Mouse (Mus musculus) MEL (cell line): ENCODE measurements around the gene Actr1a. TPM values are rescaled to one million over a fixed set of nuclear protein-coding genes. Genes with fewer than 3 reads are reported as not detected.
A peak's percentile ranks its signal among the peaks of the same experiment; 100 is the strongest.

Experiments used
- DNase-seq: peaks from one replicate; pipeline ENCODE4 v3.0.0; 2011; ENCODE audit warnings: low read depth, low spot score
- H3K27ac ChIP-seq: 2 replicates; pipeline ENCODE4 v1.5.1; 2012; ENCODE audit warnings: low read depth, mild to moderate bottlenecking, control low read depth, low read length, moderate library complexity; ENCODE audit not compliant: control insufficient read depth
- H3K27me3 ChIP-seq, 2 experiments: fragments of 150-350 bp in 1 of 2; sonication (generic) in 1 of 2; 2 replicates each; pipeline ENCODE4 v1.6.1; 2012; ENCODE audit warnings: low read length in 2 of 2, mild to moderate bottlenecking in 2 of 2, improper control_type of control experiment in 1 of 2, moderate library complexity in 1 of 2; ENCODE audit not compliant: insufficient read depth in 2 of 2, control insufficient read depth in 1 of 2
- H3K36me3 ChIP-seq, 2 experiments: 2 replicates each; pipeline ENCODE4 v1.6.1; 2012 to 2014; ENCODE audit warnings: low read length in 2 of 2, improper control_type of control experiment in 1 of 2, inconsistent platforms in 1 of 2, mild to moderate bottlenecking in 1 of 2; ENCODE audit not compliant: insufficient read depth in 2 of 2, control insufficient read depth in 1 of 2
- H3K4me1 ChIP-seq, 2 experiments: fragments of 150-350 bp in 1 of 2; sonication (generic) in 1 of 2; 2 replicates each; pipeline ENCODE4 v1.6.1; 2012; ENCODE audit warnings: low read length in 2 of 2, improper control_type of control experiment in 1 of 2, mild to moderate bottlenecking in 1 of 2; ENCODE audit not compliant: insufficient read depth in 2 of 2, control insufficient read depth in 1 of 2
- H3K4me3 ChIP-seq, 2 experiments: fragments of 150-350 bp in 1 of 2; sonication (generic) in 1 of 2; 2 replicates each; pipeline ENCODE4 v1.5.1; 2012; ENCODE audit warnings: low read depth in 2 of 2, low read length in 2 of 2, mild to moderate bottlenecking in 2 of 2, moderate library complexity in 2 of 2, control low read depth in 1 of 2, improper control_type of control experiment in 1 of 2; ENCODE audit not compliant: control insufficient read depth in 1 of 2, insufficient read depth in 1 of 2
- H3K79me2 ChIP-seq: 2 replicates; pipeline ENCODE4 v1.6.1; 2012; ENCODE audit warnings: mild to moderate bottlenecking, low read length, moderate library complexity; ENCODE audit not compliant: control insufficient read depth, poor library complexity, insufficient read depth
- H3K9ac ChIP-seq: 2 replicates; pipeline ENCODE4 v1.6.1; 2012; ENCODE audit warnings: low read depth, mild to moderate bottlenecking, control low read depth, low read length, moderate library complexity; ENCODE audit not compliant: control insufficient read depth, poor library complexity, severe bottlenecking
- H3K9me3 ChIP-seq: fragments of 150-350 bp; sonication (generic); replicated peaks from 2 replicates; pipeline ENCODE4 v1.6.1; 2012; ENCODE audit warnings: mild to moderate bottlenecking, low read length, improper control_type of control experiment, moderate library complexity; ENCODE audit not compliant: insufficient read depth
- BHLHE40 ChIP-seq: IDR thresholded peaks from 2 replicates; pipeline ENCODE4 v1.6.1; 2012; ENCODE audit warnings: low read depth, mild to moderate bottlenecking, inconsistent platforms, low read length, improper control_type of control experiment, borderline replicate concordance
- CHD1 ChIP-seq: IDR thresholded peaks from 2 replicates; pipeline ENCODE4 v1.6.1; 2012; ENCODE audit warnings: low read depth, mild to moderate bottlenecking, inconsistent platforms, low read length, improper control_type of control experiment
- CTCF ChIP-seq, 3 experiments: IDR thresholded peaks in 2 of 3; conservative IDR thresholded peaks in 1 of 3; 2 replicates each; pipeline ENCODE4 v1.5.1; 2011 to 2012; ENCODE audit warnings: low read length in 3 of 3, low read depth in 2 of 3, mild to moderate bottlenecking in 2 of 3, improper control_type of control experiment in 1 of 3, inconsistent platforms in 1 of 3, mixed read lengths in 1 of 3, moderate library complexity in 1 of 3; ENCODE audit not compliant: control insufficient read depth in 1 of 3, insufficient read depth in 1 of 3, poor library complexity in 1 of 3, severe bottlenecking in 1 of 3
- ELF1 ChIP-seq: IDR thresholded peaks from 2 replicates; pipeline ENCODE4 v1.6.1; 2014; ENCODE audit warnings: low read depth, mild to moderate bottlenecking, inconsistent platforms, low read length, improper control_type of control experiment, moderate library complexity
- EP300 ChIP-seq, 2 experiments: IDR thresholded peaks; 2 replicates each; pipeline ENCODE4 v1.6.1; 2011; ENCODE audit warnings: improper control_type of control experiment in 2 of 2, low read length in 2 of 2, low read depth in 1 of 2, mild to moderate bottlenecking in 1 of 2
- ETS1 ChIP-seq: IDR thresholded peaks from 2 replicates; pipeline ENCODE4 v1.6.1; 2012; ENCODE audit warnings: low read depth, mild to moderate bottlenecking, inconsistent platforms, low read length, improper control_type of control experiment, moderate library complexity
- GABPA ChIP-seq: IDR thresholded peaks from 2 replicates; pipeline ENCODE4 v1.6.1; 2012; ENCODE audit warnings: low read depth, mild to moderate bottlenecking, inconsistent platforms, low read length, improper control_type of control experiment, moderate library complexity
- GATA1 ChIP-seq: IDR thresholded peaks from 2 replicates; pipeline ENCODE4 v1.6.1; 2011; ENCODE audit warnings: low read depth, low read length, improper control_type of control experiment
- HCFC1 ChIP-seq: IDR thresholded peaks from 2 replicates; pipeline ENCODE4 v1.6.1; 2012; ENCODE audit warnings: low read depth, mild to moderate bottlenecking, inconsistent platforms, low read length, improper control_type of control experiment, moderate library complexity
- JUND ChIP-seq: IDR thresholded peaks from 2 replicates; pipeline ENCODE4 v1.6.1; 2011; ENCODE audit warnings: low read depth, mild to moderate bottlenecking, improper control_type of control experiment, low read length
- KAT2A ChIP-seq: conservative IDR thresholded peaks from 2 replicates; pipeline ENCODE4 v1.6.1; 2012; ENCODE audit warnings: low read depth, low read length, improper control_type of control experiment, inconsistent platforms
- MAFK ChIP-seq: IDR thresholded peaks from 2 replicates; pipeline ENCODE4 v1.6.1; 2011; ENCODE audit warnings: low read depth, mild to moderate bottlenecking, low read length, improper control_type of control experiment, borderline replicate concordance
- MAX ChIP-seq: IDR thresholded peaks from 2 replicates; pipeline ENCODE4 v1.6.1; 2011; ENCODE audit warnings: low read length, improper control_type of control experiment
- MEF2A ChIP-seq: IDR thresholded peaks from 2 replicates; pipeline ENCODE4 v1.6.1; 2014; ENCODE audit warnings: low read depth, mild to moderate bottlenecking, inconsistent platforms, low read length, improper control_type of control experiment; ENCODE audit not compliant: poor library complexity, insufficient replicate concordance, severe bottlenecking; ENCODE audit errors: extremely low read depth
- MXI1 ChIP-seq: IDR thresholded peaks from 2 replicates; pipeline ENCODE4 v1.6.1; 2011; ENCODE audit warnings: mild to moderate bottlenecking, low read depth, low read length, improper control_type of control experiment
- MYB ChIP-seq: IDR thresholded peaks from 2 replicates; pipeline ENCODE4 v1.6.1; 2011; ENCODE audit warnings: mild to moderate bottlenecking, low read depth, low read length, improper control_type of control experiment
- MYC ChIP-seq: IDR thresholded peaks from 2 replicates; pipeline ENCODE4 v1.6.1; 2011; ENCODE audit warnings: low read depth, mild to moderate bottlenecking, low read length, improper control_type of control experiment, moderate library complexity
- NELFE ChIP-seq: IDR thresholded peaks from 2 replicates; pipeline ENCODE4 v1.6.1; 2011; ENCODE audit warnings: low read depth, low read length, improper control_type of control experiment
- POLR2A ChIP-seq, 2 experiments: IDR thresholded peaks; 2 replicates each; pipeline ENCODE4 v1.6.1; 2011 to 2012; ENCODE audit warnings: low read length in 2 of 2, mild to moderate bottlenecking in 2 of 2, control low read depth in 1 of 2, improper control_type of control experiment in 1 of 2, low read depth in 1 of 2, moderate library complexity in 1 of 2; ENCODE audit not compliant: control insufficient read depth in 1 of 2, insufficient read depth in 1 of 2, poor library complexity in 1 of 2
- POLR2AphosphoS2 ChIP-seq: IDR thresholded peaks from 2 replicates; pipeline ENCODE4 v1.6.1; 2011; ENCODE audit warnings: low read length, improper control_type of control experiment
- POLR2AphosphoS5 ChIP-seq: IDR thresholded peaks from 2 replicates; pipeline ENCODE4 v1.6.1; 2012; ENCODE audit warnings: low read depth, borderline replicate concordance, mild to moderate bottlenecking, inconsistent platforms, low read length, moderate library complexity, mixed read lengths
- RAD21 ChIP-seq: IDR thresholded peaks from 2 replicates; pipeline ENCODE4 v1.6.1; 2011; ENCODE audit warnings: mild to moderate bottlenecking, low read depth, low read length, improper control_type of control experiment
- RCOR1 ChIP-seq: IDR thresholded peaks from 2 replicates; pipeline ENCODE4 v1.6.1; 2012; ENCODE audit warnings: low read depth, mild to moderate bottlenecking, inconsistent platforms, low read length, improper control_type of control experiment
- SIN3A ChIP-seq: IDR thresholded peaks from 2 replicates; pipeline ENCODE4 v1.6.1; 2012; ENCODE audit warnings: low read length, improper control_type of control experiment, inconsistent platforms
- TAL1 ChIP-seq: IDR thresholded peaks from 2 replicates; pipeline ENCODE4 v1.6.1; 2012; ENCODE audit warnings: mild to moderate bottlenecking, inconsistent platforms, low read length, moderate library complexity, mixed read lengths
- TBP ChIP-seq: IDR thresholded peaks from 2 replicates; pipeline ENCODE4 v1.8.0; 2011; ENCODE audit warnings: low read depth, low read length, improper control_type of control experiment
- TCF12 ChIP-seq: IDR thresholded peaks from 2 replicates; pipeline ENCODE4 v1.6.1; 2014; ENCODE audit warnings: low read depth, mild to moderate bottlenecking, inconsistent platforms, low read length, improper control_type of control experiment, moderate library complexity
- UBTF ChIP-seq: IDR thresholded peaks from 2 replicates; pipeline ENCODE4 v1.6.1; 2012; ENCODE audit warnings: low read depth, mild to moderate bottlenecking, inconsistent platforms, low read length, improper control_type of control experiment, moderate library complexity, borderline replicate concordance; ENCODE audit not compliant: insufficient read depth
- USF1 ChIP-seq: IDR thresholded peaks from 2 replicates; pipeline ENCODE4 v1.6.1; 2014; ENCODE audit warnings: low read depth, mild to moderate bottlenecking, inconsistent platforms, low read length, improper control_type of control experiment, moderate library complexity
- USF2 ChIP-seq, 2 experiments: IDR thresholded peaks; 2 replicates each; pipeline ENCODE4 v1.6.1; 2011 to 2012; ENCODE audit warnings: improper control_type of control experiment in 2 of 2, low read length in 2 of 2, borderline replicate concordance in 1 of 2, inconsistent platforms in 1 of 2, low read depth in 1 of 2, mild to moderate bottlenecking in 1 of 2; ENCODE audit not compliant: insufficient read depth in 1 of 2
- ZC3H11A ChIP-seq: IDR thresholded peaks from 2 replicates; pipeline ENCODE4 v1.6.1; 2012; ENCODE audit warnings: low read depth, mild to moderate bottlenecking, inconsistent platforms, low read length, improper control_type of control experiment
- ZKSCAN1 ChIP-seq: IDR thresholded peaks from 2 replicates; pipeline ENCODE4 v1.6.1; 2012; ENCODE audit warnings: low read depth, mild to moderate bottlenecking, inconsistent platforms, low read length, improper control_type of control experiment, moderate library complexity
- ZMIZ1 ChIP-seq: IDR thresholded peaks from 2 replicates; pipeline ENCODE4 v1.6.1; 2012; ENCODE audit warnings: low read depth, mild to moderate bottlenecking, inconsistent platforms, low read length, improper control_type of control experiment, moderate library complexity
- ZNF384 ChIP-seq: IDR thresholded peaks from 2 replicates; pipeline ENCODE4 v1.6.1; 2012; ENCODE audit warnings: low read depth, mild to moderate bottlenecking, inconsistent platforms, low read length, improper control_type of control experiment
- polyA plus RNA-seq, 2 experiments: library from polyadenylated mRNA; stranded (reverse) in 1 of 2; unstranded in 1 of 2; fragments of >175 nt in 1 of 2; fragments of >200 nt in 1 of 2; gene quantifications; 2 replicates each; pipeline versions ENCODE4 v1.2.1 to v1.2.4; 2012; ENCODE audit warnings: low replicate concordance in 2 of 2, low read depth in 1 of 2; ENCODE audit not compliant: insufficient read length in 2 of 2, insufficient read depth in 1 of 2, missing spikeins in 1 of 2
- total RNA-seq: library from RNA; depleted of rRNA; stranded (reverse); fragments of 300-350 nt; gene quantifications from 2 replicates; pipeline ENCODE4 v1.2.3, GENCODE M21; 2012

Actr1a gene
- total and polyA plus RNA-seq, 3 experiments = 140 to 530 (median 193) TPM

DNA sequence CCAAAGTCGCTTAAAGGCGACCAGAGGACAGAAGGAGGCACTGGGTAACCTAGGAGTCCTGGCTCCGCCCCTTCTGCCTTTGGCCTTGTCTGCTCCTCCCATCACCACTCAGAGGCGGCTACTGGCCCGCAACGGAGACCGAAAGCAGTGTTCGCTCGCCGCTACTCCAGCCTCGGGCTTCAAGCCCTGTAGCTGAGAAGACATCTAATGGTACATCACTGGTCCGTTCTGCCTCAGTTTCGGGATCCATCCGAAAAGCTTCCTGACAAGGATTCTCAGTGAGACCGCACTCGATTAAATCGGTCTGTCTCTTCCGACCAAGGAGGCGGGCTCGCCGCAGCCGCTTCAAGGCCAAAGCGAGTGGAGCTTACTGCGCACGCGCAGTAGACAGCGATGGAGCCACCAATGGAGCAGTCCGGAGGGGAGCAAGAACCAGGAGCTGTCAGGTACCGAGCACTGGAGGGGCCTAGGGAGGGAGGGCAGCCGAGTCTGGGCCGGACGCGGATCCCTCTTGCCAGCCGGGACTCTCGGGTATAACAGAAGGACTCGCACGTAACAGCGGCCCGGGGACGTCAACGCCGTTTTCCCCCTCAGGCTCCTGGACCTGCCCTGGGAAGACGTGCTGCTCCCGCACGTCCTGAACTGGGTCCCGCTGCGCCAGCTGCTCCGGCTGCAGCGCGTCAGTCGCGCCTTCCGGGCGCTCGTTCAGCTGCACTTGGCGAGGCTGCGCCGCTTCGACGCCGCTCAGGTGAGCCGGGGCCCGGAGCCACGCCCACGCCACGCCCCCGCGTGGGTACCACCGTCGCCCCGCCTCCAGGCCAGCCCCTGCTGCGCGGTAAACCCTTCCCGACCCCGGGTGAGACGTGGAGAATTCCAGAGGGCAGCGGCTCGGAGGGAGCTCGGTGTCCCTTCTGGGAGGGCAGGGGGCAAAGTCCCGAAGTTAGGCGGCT lies 67.2 kb downstream of the Actr1a start, which contains the start of gene Fbxl15:
TSS of gene Fbxl15 (plus strand) at position 104 of the 950 bp plus-strand sequence.
- no peaks in the 10 kb centered on the region for H3K27me3 ChIP-seq
- peak within 1 kb of the TSS; percentile 78 to 85 for H3K4me3 ChIP-seq
- H3K9ac ChIP-seq = peak within 1 kb of the TSS; percentile 75
- peak; percentile 99 for DNase-seq
- H3K79me2 ChIP-seq = peaks cover 2% of the 10 kb centered on the region; the same call in 1 of the 2 replicates
- peak within 1 kb of the TSS; percentile 85 for H3K27ac ChIP-seq
- peaks cover 0 to 18% of the 10 kb centered on the region in 2 experiments; a peak in 2 of 4 replicates for H3K4me1 ChIP-seq
- peaks cover 0 to 5% of the 10 kb centered on the region in 2 experiments; a peak in 2 of 4 replicates for H3K36me3 ChIP-seq
- no peaks in the 10 kb centered on the region for H3K9me3 ChIP-seq
- TF ChIP-seq ZMIZ1 (peak; percentile 94), JUND (no peak), MXI1 (peak; percentile 88), ZNF384 (no peak), SIN3A (peak; percentile 98), EP300 (IDR thresholded peaks at IDR 0.05; ENCODE audit: low read depth in 1 of 2, low read length in 2 of 2) (no peak; a peak in 1 of 4 replicates), GATA1 (0 out of 2 replicates have a peak, but pooled peaks have one; percentile 50), POLR2AphosphoS5 (peak; percentile 77; the same call in 1 of the 2 replicates), TBP (peak; percentile 88), HCFC1 (peak; percentile 97), USF2 (IDR thresholded peaks at IDR 0.05; ENCODE audit: borderline replicate concordance in 1 of 2, insufficient read depth in 1 of 2, low read depth in 1 of 2, low read length in 2 of 2) (no peak), TAL1 (no peak), TCF12 (peak; percentile 73; the same call in 1 of the 2 replicates), POLR2AphosphoS2 (peak; percentile 95), ETS1 (peak; percentile 30; the same call in 1 of the 2 replicates), ELF1 (peak; percentile 65), MYC (no peak), GABPA (no peak), ZC3H11A (no peak), MAFK (no peak), USF1 (peak; percentile 50; the same call in 1 of the 2 replicates), NELFE (peak; percentile 95), RCOR1 (no peak; the same call in 1 of the 2 replicates), MYB (no peak), ZKSCAN1 (no peak), CTCF (IDR thresholded peaks at IDR 0.05 in 2 of 3, conservative IDR thresholded peaks at IDR 0.05 in 1 of 3; ENCODE audit: control insufficient read depth in 1 of 3, insufficient read depth in 1 of 3, low read depth in 2 of 3, low read length in 3 of 3, poor library complexity in 1 of 3, severe bottlenecking in 1 of 3) (no peak), UBTF (no peak), MEF2A (no peak), RAD21 (no peak), MAX (peak; percentile 43; the same call in 1 of the 2 replicates), CHD1 (no peak), KAT2A (peak; percentile 81; the same call in 1 of the 2 replicates), POLR2A (IDR thresholded peaks at IDR 0.05; ENCODE audit: control insufficient read depth in 1 of 2, insufficient read depth in 1 of 2, low read depth in 1 of 2, low read length in 2 of 2, poor library complexity in 1 of 2) (peak; percentile 87 to 97), BHLHE40 (no peak)
